Mouse (Mus musculus) Patski (cell line): ENCODE measurements around the gene Olfr91. TPM values are rescaled to one million over a fixed set of nuclear protein-coding genes. Genes with fewer than 3 reads are reported as not detected.

Experiments used
- ATAC-seq: fragments of 100-300 bp; one replicate; pipeline ENCODE4 v1.8.0; 2021
- CTCF ChIA-PET: fragments of 350-600 bp; sonication (Branson Sonifier 250); formaldehyde crosslinking; loops from one replicate; lab custom pipeline; 2022; ENCODE audit warnings: inconsistent platforms; lab: Charles Lee
- POLR2A ChIA-PET: fragments of 350-600 bp; sonication (Branson Sonifier 250); formaldehyde crosslinking; loops from one replicate; lab custom pipeline; 2022; ENCODE audit warnings: antibody characterized with exemption, inconsistent platforms; lab: Charles Lee
- DNase-seq: peaks from one replicate; pipeline ENCODE4 v3.0.0-alpha.2; 2011; ENCODE audit warnings: low read depth, low spot score
- H3K27me3 ChIP-seq: fragments of 371-371 bp; one replicate; pipeline ENCODE4 v1.5.1; 2021
- CTCF ChIP-seq: fragments of 100-300 bp; IDR thresholded peaks from one replicate; pipeline ENCODE4 v1.5.1; 2021
- in situ Hi-C: fragments of 300-500 bp; cut with MboI; formaldehyde crosslinking; loops from 3 replicates; pipeline ENCODE4 v1.11.1; 2018; ENCODE audit warnings: low pct_unique_long_range_greater_than_20kb, mixed read lengths
- polyA plus RNA-seq: library from polyadenylated mRNA; unstranded; gene quantifications from one replicate; pipeline ENCODE4 v1.2.3, GENCODE M21; 2021

Gene Olfr91
- polyA plus RNA-seq, 1 experiment from 2014 or later, result not detected

- ATAC-seq (no peak), DNase-seq (no peak)
- POLR2A ChIA-PET, result interaction anchor here (0.6 kb wide), 1 partner anchor 14 kb away, joined by 6 read pairs; no protein-coding TSS in a partner anchor
- no peaks in the 10 kb centered on the region for H3K27me3 ChIP-seq
- in situ Hi-C loops, result no loop called here
- CTCF ChIA-PET, result interaction anchor here (2.9 kb wide), 1 partner anchor 124 kb away, joined by 14 read pairs; no protein-coding TSS in a partner anchor
- no peak for TF ChIP-seq CTCF
These were observed 19.1 kb downstream of the Olfr91 start for GRCm38 (mm10) chr17:37078990-37079389.

GRCm38 (mm10) chr17:37078193-37078592 is 19.9 kb downstream of the Olfr91 start:
- TF ChIP-seq CTCF, result no peak
- ChIA-PET POLR2A (no interaction called here), CTCF (interaction anchor here (2.9 kb wide), 1 partner anchor 125 kb away, joined by 14 read pairs; no protein-coding TSS in a partner anchor)
- ATAC-seq (no peak), DNase-seq (no peak)
- in situ Hi-C loops, result no loop called here
- H3K27me3 ChIP-seq, result no peaks in the 10 kb centered on the region

GRCm38 (mm10) chr17:37075766-37076165 is 22.3 kb downstream of the Olfr91 start:
- in situ Hi-C loops, result no loop called here
- ChIA-PET CTCF (interaction anchor here (1.2 to 2.1 kb wide), 3 partner anchors 15 to 183 kb away, joined by 3 to 5 read pairs (median 4); no protein-coding TSS in a partner anchor), POLR2A (no interaction called here)
- H3K27me3 ChIP-seq, result no peaks in the 10 kb centered on the region
- TF ChIP-seq CTCF, result no peak
- ATAC-seq (no peak), DNase-seq (no peak)

- no peaks in the 10 kb centered on the region for H3K27me3 ChIP-seq
- in situ Hi-C loops, result no loop called here
- ChIA-PET POLR2A (no interaction called here), CTCF (interaction anchor here (0.9 to 2.1 kb wide), 4 partner anchors 8 to 183 kb away, joined by 3 to 5 read pairs (median 4); no protein-coding TSS in a partner anchor)
- ATAC-seq, result no peak
- TF ChIP-seq CTCF, result no peak
- DNase-seq, result no peak
These were observed 22.9 kb downstream of the Olfr91 start for GRCm38 (mm10) chr17:37075181-37075580.

- DNase-seq (no peak), ATAC-seq (no peak)
- TF ChIP-seq CTCF, result no peak
- CTCF ChIA-PET, result interaction anchor here (1.6 kb wide), 1 partner anchor 10 kb away, joined by 5 read pairs; no protein-coding TSS in a partner anchor
- in situ Hi-C loops, result loop anchor here (25.0 kb wide), 1 partner anchor 811 kb away; the partner anchor contains the start of genes Rpp21 and Trim39
- POLR2A ChIA-PET, result no interaction called here
- no peaks in the 10 kb centered on the region for H3K27me3 ChIP-seq
These were observed 25.3 kb downstream of the Olfr91 start for GRCm38 (mm10) chr17:37072730-37073276.

GRCm38 (mm10) chr17:37072080-37072729 is 25.9 kb downstream of the Olfr91 start:
- no peaks in the 10 kb centered on the region for H3K27me3 ChIP-seq
- ChIA-PET POLR2A (no interaction called here), CTCF (interaction anchor here (1.6 kb wide), 1 partner anchor 11 kb away, joined by 5 read pairs; no protein-coding TSS in a partner anchor)
- TF ChIP-seq CTCF, result no peak
- no peak for ATAC-seq
- DNase-seq, result no peak
- in situ Hi-C loops, result loop anchor here (25.0 kb wide), 1 partner anchor 810 kb away; the partner anchor contains the start of genes Rpp21 and Trim39

GRCm38 (mm10) chr17:37070121-37070520 is 28.0 kb downstream of the Olfr91 start:
- no peak for DNase-seq
- in situ Hi-C loops, result loop anchor here (25.0 kb wide), 1 partner anchor 808 kb away; the partner anchor contains the start of genes Rpp21 and Trim39
- TF ChIP-seq CTCF, result no peak
- no peaks in the 10 kb centered on the region for H3K27me3 ChIP-seq
- ChIA-PET POLR2A (no interaction called here), CTCF (interaction anchor here (1.3 to 2.6 kb wide), 3 partner anchors 9 to 134 kb away, joined by 3 to 10 read pairs (median 6); no protein-coding TSS in a partner anchor)
- ATAC-seq, result no peak

GRCm38 (mm10) chr17:37067861-37068260 is 30.2 kb downstream of the Olfr91 start:
- in situ Hi-C loops, result loop anchor here (25.0 kb wide), 1 partner anchor 806 kb away; the partner anchor contains the start of genes Rpp21 and Trim39
- ChIA-PET POLR2A (no interaction called here), CTCF (no interaction called here)
- ATAC-seq (no peak), DNase-seq (no peak)
- no peak for TF ChIP-seq CTCF
- no peaks in the 10 kb centered on the region for H3K27me3 ChIP-seq

- no peaks in the 10 kb centered on the region for H3K27me3 ChIP-seq
- TF ChIP-seq CTCF, result no peak
- CTCF ChIA-PET, result no interaction called here
- POLR2A ChIA-PET, result no interaction called here
- DNase-seq (no peak), ATAC-seq (no peak)
- in situ Hi-C loops, result loop anchor here (25.0 kb wide), 1 partner anchor 804 kb away; the partner anchor contains the start of genes Rpp21 and Trim39
These were observed 32.1 kb downstream of the Olfr91 start for GRCm38 (mm10) chr17:37065993-37066392.

GRCm38 (mm10) chr17:37063686-37064495 is 34.2 kb downstream of the Olfr91 start:
- in situ Hi-C loops, result loop anchor here (25.0 kb wide), 1 partner anchor 802 kb away; the partner anchor contains the start of genes Rpp21 and Trim39
- DNase-seq, result no peak

More at GRCm38 (mm10) chr17:37063686-37064495, 34.2 kb downstream of the Olfr91 start:
- no peak for TF ChIP-seq CTCF
- no peak for ATAC-seq
- ChIA-PET CTCF (interaction anchor here (2.2 kb wide), 1 partner anchor 16 kb away, joined by 5 read pairs; no protein-coding TSS in a partner anchor), POLR2A (interaction anchor here (0.6 to 2.1 kb wide), 3 partner anchors 11 to 17 kb away, joined by 3 to 6 read pairs (median 5); no protein-coding TSS in a partner anchor)
- H3K27me3 ChIP-seq, result no peaks in the 10 kb centered on the region
